Mouse (Mus musculus): Measurements from ENCODE around the gene Gm8113.
"Not testable (repeated sequence)": the region's sequence is repeated elsewhere in the genome, so short reads cannot be mapped to it uniquely, and the experiment has no call there.

DNA sequence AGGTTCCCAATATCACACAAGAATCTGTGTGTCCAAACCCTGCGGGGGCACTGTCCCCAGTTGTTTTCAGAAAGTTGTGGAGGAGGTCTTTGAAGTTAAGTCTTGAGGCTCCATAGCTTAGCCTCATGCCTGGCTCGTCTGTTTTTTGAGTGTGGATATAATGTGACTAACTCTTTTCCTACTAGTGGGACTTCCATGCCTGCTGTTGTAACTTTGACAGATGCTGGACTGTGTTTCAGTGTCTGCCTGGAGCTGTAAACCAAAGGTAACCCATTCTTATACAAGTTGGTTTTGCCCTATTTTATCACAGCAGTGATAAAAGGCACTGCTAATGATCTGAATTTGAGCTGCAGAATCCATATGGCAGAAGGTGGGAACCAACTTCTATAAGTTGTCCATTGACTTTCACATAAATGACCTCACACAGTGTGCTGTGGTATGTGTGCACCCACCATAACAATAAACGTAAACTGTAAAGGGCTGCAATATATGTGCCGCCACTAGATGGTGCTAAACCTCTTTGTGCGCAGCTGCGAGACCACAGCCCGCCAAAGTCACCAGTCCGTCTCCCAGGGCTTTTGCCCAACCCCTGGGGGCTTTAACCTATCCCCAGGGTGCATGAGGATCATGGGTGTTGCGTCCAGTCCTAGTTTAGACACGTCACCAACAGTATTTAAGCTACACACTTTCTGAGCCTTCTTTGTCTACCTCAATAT is at the start of gene Gm8113:
- not testable (repeated sequence) for TF ChIP-seq POLR2A (IDR thresholded peaks at IDR 0.05; ENCODE audit: borderline replicate concordance, insufficient read depth, low read length)
- peak; percentile 65 for TF ChIP-seq CTCF (IDR thresholded peaks at IDR 0.05; ENCODE audit: borderline replicate concordance, insufficient read depth, low read depth, low read length)
